Mouse (Mus musculus) inflammation-experienced regulatory T-cells, adult 6 months (primary cell): ENCODE measurements around the gene Yipf1. TPM values are rescaled to one million over a fixed set of nuclear protein-coding genes. Genes with fewer than 3 reads are reported as not detected.
"Not testable (repeated sequence)": the region's sequence is repeated elsewhere in the genome, so short reads cannot be mapped to it uniquely, and the experiment has no call there.

Experiments
- ATAC-seq: one replicate; pipeline ENCODE4 v1.8.0; 2017
- polyA plus RNA-seq, 3 experiments: library from polyadenylated mRNA; unstranded; fragments of 100-300 nt; shearing (Covaris generic); gene quantifications; one replicate each; pipeline ENCODE4 v1.2.1; 2017

The Yipf1 gene
- polyA plus RNA-seq, 3 experiments from 2014 or later = 84.1 to 102 (median 101) TPM

DNA sequence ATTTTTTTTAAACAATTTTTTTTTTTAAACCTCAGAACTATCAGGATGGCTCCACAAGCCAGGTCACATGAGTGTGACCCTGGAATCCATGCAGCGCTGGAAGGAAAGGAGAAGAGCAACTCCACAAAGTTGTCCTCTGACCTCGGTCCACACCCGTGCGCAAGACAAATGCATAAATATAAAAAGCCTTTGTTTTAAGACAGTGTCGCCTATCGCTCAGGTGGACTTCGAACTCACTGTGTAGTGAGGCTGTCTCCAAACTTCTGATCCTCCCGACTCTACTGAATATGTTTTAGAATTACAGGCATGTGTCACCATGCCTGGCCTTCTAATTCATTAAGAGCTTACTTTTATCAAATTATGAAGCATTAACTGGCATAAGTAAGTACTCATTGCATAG lies 14.4 kb downstream of the Yipf1 start:
- ATAC-seq = no peak

DNA sequence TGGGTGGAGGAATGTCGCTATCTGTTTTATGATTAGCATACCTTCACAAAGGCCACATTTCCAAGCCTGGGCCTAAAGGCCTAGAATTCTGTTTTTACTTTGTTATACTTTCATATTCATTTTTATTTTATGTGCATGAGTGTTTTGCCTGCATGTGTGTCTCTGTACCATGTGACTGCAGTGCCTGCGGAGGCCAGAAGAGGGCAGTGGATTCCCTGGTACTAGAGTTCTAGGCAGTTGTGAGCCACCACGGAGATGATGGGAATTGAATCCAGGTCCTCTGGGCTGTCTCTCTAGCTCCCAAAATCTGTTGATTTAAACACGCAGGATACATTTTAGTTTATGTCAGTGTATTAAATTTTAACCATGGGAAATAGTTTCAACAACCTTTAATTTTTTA lies 19.4 kb downstream of the Yipf1 start:
- ATAC-seq = no peak

- ATAC-seq = no peak
Measured at GRCm38 (mm10) chr4:107336356-107336755, 22.2 kb downstream of the Yipf1 start.

DNA sequence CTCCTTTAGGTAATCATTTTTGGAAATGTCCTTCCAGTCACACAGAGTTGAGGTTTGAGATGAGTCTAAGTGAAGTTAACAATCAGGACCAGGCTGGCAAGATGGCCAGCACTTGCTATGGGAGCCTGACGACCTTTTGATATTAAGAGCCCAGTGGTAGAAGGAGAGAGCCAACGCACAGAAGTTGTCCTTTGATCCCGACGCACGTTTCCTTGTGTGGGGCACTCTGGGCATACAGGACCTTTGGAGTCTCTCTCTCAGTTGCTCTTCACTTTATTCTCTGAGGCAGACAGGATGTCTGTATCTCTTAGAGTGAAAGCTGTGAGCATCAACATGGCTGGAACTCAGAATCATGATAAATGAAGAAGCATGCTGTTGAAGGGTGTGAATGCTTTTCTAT lies 23.3 kb downstream of the Yipf1 start:
- ATAC-seq = no peak

- ATAC-seq = no peak
Measured at GRCm38 (mm10) chr4:107341354-107341753, 27.2 kb downstream of the Yipf1 start.

DNA sequence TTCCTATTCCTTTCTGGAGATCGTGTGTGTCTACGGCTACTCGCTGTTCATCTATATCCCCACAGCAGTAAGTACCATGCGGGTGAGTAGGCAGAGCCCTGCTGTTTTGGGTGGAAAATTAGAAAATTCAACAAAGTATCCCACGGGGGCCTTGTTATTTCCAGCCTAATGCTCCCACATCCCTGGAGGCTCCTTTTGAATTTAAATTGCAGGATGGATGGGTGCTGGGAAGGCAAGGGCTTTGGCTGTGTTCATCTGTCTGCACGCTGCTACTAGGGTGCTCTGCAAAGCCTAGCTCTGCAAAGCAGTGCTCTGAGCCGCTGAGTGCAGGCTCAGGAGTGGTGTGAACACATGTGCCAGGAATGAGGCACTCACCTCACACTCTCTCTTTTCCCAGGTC lies 30.4 kb downstream of the Yipf1 start:
- ATAC-seq = no peak

- ATAC-seq = no peak
Measured at GRCm38 (mm10) chr4:107347221-107347620, 33.1 kb downstream of the Yipf1 start.

DNA sequence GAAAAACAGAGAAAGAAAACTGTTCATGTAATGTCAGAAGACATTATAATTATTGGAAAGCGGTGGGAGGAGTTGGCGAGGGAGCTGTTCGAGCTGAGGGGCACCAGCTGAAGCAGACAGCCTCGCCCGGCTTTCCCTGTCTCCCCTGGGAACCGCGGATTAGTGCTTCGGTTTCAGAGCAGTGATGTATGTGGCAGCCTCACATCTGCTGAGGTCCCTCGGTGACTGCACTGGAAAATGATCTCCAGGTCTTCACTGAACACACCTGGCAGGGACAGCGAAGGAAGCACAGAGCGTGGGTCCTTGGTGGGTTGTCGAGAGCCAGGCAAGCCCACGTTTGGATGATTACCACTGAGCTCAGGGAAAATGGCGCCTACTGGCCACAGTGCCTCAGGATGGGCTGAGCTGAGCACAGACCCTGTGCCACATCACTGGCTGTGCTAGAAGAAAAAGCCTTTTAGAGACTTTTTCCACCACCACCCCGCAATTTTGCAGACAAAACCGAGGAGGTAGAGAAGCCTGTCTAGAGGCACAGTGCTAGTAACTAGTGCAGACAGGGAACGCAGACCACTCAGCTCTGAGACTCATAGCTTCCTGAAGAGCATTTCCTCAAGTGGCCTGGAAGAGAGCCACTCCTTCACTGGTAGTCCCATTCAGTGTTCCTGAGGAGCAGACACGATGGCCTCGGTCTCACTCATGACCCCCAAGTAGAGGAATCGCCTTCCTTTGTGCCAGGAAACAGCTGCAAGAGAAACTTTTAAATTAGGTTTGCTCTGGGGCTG lies 34.6 kb downstream of the Yipf1 start:
- no peak for ATAC-seq

DNA sequence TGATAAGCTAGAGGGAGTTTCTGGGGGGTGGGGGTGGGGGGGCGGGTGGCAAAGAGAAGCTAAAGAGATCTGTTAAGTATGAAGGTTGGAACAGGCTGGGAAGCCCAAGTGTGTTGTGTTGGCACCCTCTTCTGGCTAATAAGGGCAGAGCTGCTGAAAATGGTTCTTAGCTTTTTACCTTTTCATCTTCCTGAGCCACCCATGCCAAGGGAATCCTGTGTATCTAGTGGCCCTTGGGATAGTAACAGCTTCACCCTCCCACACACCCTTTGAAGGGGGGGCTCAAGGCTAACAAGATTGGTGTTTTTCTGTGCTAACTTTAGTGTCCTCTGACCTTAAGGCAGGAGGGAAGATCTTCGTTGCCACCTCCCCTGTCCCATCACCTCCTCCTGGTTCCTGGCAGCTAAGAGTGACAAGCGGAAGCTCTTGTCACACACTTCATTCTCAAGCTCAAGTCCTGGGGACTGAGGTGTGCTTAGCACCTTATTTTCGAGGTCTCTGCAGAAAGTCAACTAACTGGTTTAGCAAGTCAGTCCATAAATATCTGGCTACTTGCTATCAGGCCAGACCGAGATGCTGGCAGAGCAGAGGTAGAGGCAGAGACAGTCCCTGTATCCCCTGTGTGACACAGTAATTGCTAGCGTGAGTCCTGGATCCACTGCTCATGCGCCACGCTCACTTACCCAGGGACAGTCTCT lies 35.3 kb downstream of the Yipf1 start:
- ATAC-seq = no peak

DNA sequence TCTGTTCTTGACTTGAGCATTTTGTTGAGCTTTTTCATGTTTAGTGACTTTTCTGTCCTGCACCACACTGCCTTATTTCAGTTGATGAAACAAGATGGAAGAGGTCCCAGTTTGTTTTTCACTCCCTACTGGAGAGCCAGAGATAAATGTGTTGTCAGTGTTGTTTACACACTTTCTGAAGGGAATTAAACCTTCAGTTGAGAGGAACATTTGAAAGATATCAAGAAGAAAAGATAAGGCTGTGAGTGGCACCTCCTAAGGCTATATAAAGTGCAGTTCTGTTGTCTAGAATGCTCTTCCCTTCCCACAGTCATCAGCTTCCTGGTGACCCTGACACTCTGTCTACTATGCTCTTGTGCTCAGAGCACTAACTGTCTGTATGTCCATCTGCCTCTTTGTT lies 37.2 kb downstream of the Yipf1 start:
- no peak for ATAC-seq

DNA sequence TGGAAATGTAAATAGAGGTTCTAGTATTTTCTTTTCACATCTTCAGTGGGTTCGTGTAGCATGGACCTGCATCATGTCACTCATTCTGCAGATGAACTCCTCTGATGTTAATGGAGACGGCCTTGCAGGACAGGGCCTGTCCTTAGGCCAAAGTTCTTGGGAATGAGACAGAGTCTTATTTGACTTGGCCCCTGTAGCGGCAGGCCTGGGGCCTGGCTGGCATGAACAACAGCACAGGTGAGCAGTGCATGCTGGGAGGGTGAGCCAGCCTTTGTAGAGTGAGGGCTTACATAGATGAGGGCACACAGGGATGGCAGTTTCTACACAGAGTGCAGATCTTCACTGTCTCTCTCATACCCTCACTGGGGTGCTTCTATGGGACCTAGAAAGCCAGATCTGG lies 39.4 kb downstream of the Yipf1 start:
- ATAC-seq = no peak

- no peak for ATAC-seq
Measured at GRCm38 (mm10) chr4:107354126-107354525, 40.0 kb downstream of the Yipf1 start.

DNA sequence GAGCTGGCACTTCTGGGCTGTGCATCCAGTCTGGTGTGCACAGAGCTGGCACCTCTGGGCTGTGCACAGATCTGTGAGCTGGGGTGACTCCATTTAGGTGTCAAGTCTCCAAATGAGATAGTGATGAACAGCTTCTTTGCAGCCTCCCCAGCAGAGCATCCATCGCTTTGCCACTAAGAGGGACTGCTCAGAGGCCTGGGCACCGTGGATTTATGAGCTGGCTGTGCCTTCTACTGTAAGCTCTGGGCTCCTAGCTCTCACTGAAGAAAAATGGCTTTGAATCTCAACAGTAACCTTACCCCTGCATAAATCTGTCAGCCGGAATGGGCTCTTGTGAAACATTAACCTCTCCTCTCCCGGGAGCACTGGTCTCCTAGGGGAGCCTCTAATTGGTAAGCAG lies 40.4 kb downstream of the Yipf1 start:
- ATAC-seq = no peak

- ATAC-seq = not testable (repeated sequence)
Measured at GRCm38 (mm10) chr4:107357172-107357571, 43.0 kb downstream of the Yipf1 start.

- ATAC-seq = no peak
Measured at GRCm38 (mm10) chr4:107358460-107358859, 44.3 kb downstream of the Yipf1 start.

GRCm38 (mm10) chr4:107360457-107361145 lies 46.4 kb downstream of the Yipf1 start:
- no peak for ATAC-seq

DNA sequence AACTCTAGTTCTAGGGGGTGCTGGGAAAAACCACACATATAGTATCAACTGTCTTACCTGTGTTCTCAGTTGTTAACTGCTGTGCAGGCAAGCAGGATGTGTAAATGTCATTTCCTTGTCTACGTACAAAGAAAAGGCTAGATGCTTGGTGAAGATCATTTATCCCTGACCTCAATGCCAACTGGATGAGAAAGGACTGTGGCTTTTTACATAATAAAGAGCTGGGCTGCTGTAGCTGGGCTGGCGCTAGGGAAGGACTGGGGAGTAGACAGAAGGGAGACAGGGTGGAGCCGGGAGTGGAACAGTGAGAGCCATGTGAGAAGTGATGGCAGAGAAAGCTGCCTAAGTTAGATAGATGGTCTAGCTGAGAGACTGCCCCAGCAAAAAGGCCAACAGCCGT lies 48.6 kb downstream of the Yipf1 start:
- no peak for ATAC-seq

DNA sequence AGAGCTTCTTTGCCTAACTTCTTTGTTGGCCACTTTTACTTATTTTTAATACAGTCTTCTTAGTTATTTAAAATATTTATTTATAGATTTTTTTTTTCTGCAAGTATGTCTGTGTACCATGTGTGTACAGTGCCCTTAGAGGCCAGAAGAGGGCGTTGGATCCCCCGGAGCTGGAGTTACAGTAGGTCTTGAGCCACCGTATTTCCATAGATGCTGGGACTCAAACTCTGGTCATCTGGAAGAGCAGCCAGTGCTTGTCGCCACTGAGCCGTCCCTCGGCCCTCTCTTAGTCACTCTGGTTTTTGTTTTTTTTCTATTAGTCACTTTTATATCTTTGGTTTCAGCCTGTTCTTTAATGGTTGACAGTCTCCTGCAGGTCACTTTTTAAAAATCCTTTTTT lies 49.4 kb downstream of the Yipf1 start:
- no peak for ATAC-seq

GRCm38 (mm10) chr4:107364190-107364639 lies 50.1 kb downstream of the Yipf1 start:
- ATAC-seq = no peak

- ATAC-seq = not testable (repeated sequence)
Measured at GRCm38 (mm10) chr4:107366408-107366807, 52.2 kb downstream of the Yipf1 start.

DNA sequence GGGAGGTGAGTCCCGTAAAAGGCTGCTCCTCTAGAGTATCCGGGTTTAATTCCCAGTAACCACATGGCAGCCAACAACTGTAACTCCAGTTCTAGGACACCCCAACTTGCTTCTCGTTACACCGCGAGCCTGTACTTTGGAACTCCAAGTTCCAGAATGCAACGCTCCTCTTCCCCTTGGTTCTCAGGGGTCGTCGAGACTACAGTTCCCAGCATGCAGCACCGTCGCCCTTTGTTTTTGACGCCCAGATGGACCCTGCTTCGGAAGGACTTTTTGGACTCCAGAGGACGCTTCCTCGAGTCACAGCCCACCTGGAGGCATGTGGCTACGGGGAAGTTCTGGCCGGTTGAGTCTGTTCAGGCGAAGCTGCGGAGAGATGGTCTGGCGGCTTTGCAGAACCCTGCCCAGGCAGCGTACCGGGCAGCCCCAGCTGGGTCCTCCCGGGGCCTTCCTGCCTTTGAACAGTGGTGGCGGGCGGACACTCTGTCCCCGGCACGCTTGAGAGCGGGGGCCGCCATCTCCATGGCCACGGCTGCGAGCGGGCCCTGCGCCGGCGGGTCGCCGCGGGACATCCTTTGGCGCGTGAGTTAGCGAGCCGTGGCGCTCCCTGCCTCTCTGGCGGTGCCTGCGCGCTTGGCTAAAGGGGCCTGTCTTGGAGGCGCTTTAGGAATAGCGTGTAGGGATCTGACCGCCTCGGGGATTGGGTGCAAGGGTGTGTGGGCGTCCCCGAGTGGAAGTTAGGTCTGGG lies 53.6 kb downstream of the Yipf1 start, which contains the start of gene Ndc1:
Gene Ndc1, plus strand, starts transcription at position 218 of the 748 bp plus-strand sequence.
- peak; percentile 98 for ATAC-seq

GRCm38 (mm10) chr4:107372304-107372703 lies 58.1 kb downstream of the Yipf1 start:
- ATAC-seq = no peak

DNA sequence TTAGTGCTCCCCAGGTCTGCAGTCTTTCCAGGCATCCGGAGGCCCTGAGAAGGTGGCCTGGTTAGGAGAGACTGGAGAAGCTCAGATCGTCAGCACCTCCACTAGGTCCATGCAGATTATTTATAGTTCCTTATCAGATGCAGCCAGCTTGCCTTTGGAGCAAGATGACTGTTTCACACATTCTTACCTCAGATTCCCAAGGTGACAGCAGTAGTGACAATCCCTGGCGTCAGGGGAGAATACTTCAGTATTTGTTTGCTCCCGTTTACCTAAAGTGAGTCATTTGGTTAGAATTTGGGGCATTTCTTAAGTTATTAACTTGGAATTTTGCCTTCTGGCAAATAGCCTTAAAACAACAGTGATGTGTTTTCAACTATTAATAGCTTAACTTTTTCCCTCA lies 60.5 kb downstream of the Yipf1 start:
- ATAC-seq = no peak
